Mouse (Mus musculus) erythroblast, embryonic 14.5 days (primary cell): ENCODE measurements at regions not wholly inside any gene's neighbourhood (a gene's known extent, or its start where the extent isn't known, plus 50 kb on each side); places are given as distances from the start of the nearest gene placed in this dataset.

Experiments
- GATA1 ChIP-seq: IDR thresholded peaks from 2 replicates; pipeline ENCODE4 v1.6.1; 2012; ENCODE audit warnings: low read length, inconsistent platforms, mixed read lengths
- TAL1 ChIP-seq: IDR thresholded peaks from 3 replicates; pipeline ENCODE4 v1.6.1; 2012; ENCODE audit warnings: low read length, inconsistent platforms, mixed read lengths

DNA sequence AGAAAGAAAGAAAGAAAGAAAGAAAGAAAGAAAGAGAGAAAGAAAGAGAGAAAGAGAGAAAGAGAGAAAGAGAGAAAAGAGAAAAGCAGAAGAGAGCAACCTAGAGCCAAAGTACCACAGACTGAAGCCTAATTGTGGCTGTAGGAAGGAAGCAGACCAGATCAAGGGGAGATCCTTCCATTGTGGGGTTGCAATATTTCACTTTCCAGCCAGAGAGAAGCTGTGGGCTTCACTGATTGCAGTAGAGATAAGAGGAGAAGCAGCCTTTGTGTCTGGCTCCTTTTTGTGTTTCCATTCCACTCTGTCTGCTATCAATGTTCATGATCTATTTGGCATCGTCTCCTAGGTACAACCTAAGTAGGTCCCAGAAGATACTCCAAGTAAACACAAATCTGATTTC, 79.0 kb upstream of the Xcl1 start:
- TF ChIP-seq GATA1 = peak; percentile 65
- no peak for TF ChIP-seq TAL1
